Mouse (Mus musculus): ENCODE results near the gene Paqr7.

Paqr7 gene

GRCm38 (mm10) chr4:134534932-134535786 lies 38.7 kb downstream of the Paqr7 start, which contains the start of gene Mtfr1l:
TSS of gene Mtfr1l (minus strand) at chr4:134535387.
- DNase-seq (ENCODE audit: low spot score in 2 of 2): peak; percentile 96 to 97

GRCm38 (mm10) chr4:134535787-134536151 lies 39.3 kb downstream of the Paqr7 start:
- DNase-seq (ENCODE audit: low spot score in 2 of 2): no peak

GRCm38 (mm10) chr4:134538997-134539580 lies 42.6 kb downstream of the Paqr7 start:
- DNase-seq (ENCODE audit: low spot score in 2 of 2): no peak

- DNase-seq (ENCODE audit: low spot score in 2 of 2): no peak
Measured at GRCm38 (mm10) chr4:134542726-134543125, 46.2 kb downstream of the Paqr7 start.

- DNase-seq (ENCODE audit: low spot score in 2 of 2): peak; percentile 91 to 98
Measured at GRCm38 (mm10) chr4:134543261-134543660, 46.8 kb downstream of the Paqr7 start.

- DNase-seq (ENCODE audit: low spot score in 2 of 2): no peak
Measured at GRCm38 (mm10) chr4:134546814-134547705, 50.6 kb downstream of the Paqr7 start.

GRCm38 (mm10) chr4:134548169-134548938 lies 51.9 kb downstream of the Paqr7 start:
- no peak for DNase-seq (ENCODE audit: low spot score in 2 of 2)

GRCm38 (mm10) chr4:134549899-134550298 lies 53.4 kb downstream of the Paqr7 start:
- no peak for DNase-seq (ENCODE audit: low spot score in 2 of 2)

GRCm38 (mm10) chr4:134551494-134552316 lies 55.2 kb downstream of the Paqr7 start, which contains the start of gene Selenon:
TSS of gene Selenon (minus strand) at chr4:134552166.
- DNase-seq (ENCODE audit: low spot score in 2 of 2): no peak

- no peak for DNase-seq (ENCODE audit: low spot score in 2 of 2)
Measured at GRCm38 (mm10) chr4:134553631-134554030, 57.1 kb downstream of the Paqr7 start.

- no peak for DNase-seq (ENCODE audit: low spot score in 2 of 2)
Measured at GRCm38 (mm10) chr4:134555956-134556580, 59.6 kb downstream of the Paqr7 start.

- DNase-seq (ENCODE audit: low spot score in 2 of 2): no peak
Measured at GRCm38 (mm10) chr4:134557626-134558249, 61.2 kb downstream of the Paqr7 start.

GRCm38 (mm10) chr4:134558570-134559113 lies 62.1 kb downstream of the Paqr7 start:
- no peak for DNase-seq (ENCODE audit: low spot score in 2 of 2)

GRCm38 (mm10) chr4:134559154-134559553 lies 62.7 kb downstream of the Paqr7 start:
- no peak for DNase-seq (ENCODE audit: low spot score in 2 of 2)
